Mouse (Mus musculus) forebrain, embryonic 11.5 days (tissue): ENCODE results near the gene Rad1. TPM values are rescaled to one million over a fixed set of nuclear protein-coding genes. Genes with fewer than 3 reads are reported as not detected.
"Not testable (repeated sequence)": the region's sequence is repeated elsewhere in the genome, so short reads cannot be mapped to it uniquely, and the experiment has no call there.

ENCODE experiments used
- ATAC-seq: fragments of 200-750 bp; cut with Nextera tagmentation; replicated peaks from 2 replicates; pipeline ENCODE4 v1.8.0; 2017; ENCODE audit warnings: moderate TSS enrichment; ENCODE audit not compliant: low FRiP score
- DNase-seq: peaks from one replicate; pipeline ENCODE4 v3.0.0-alpha.2; 2017; ENCODE audit warnings: low spot score
- H3K27ac ChIP-seq: fragments of 300-500 bp; sonication (generic); 2 replicates; pipeline ENCODE4 v1.5.1; 2014; ENCODE audit warnings: low read depth, low read length
- H3K27me3 ChIP-seq: fragments of 300-500 bp; sonication (generic); 2 replicates; pipeline ENCODE4 v1.6.1; 2014; ENCODE audit warnings: mild to moderate bottlenecking, low read length, mixed read lengths; ENCODE audit not compliant: control insufficient read depth, insufficient read depth
- H3K36me3 ChIP-seq: fragments of 300-500 bp; sonication (generic); 2 replicates; pipeline ENCODE4 v1.6.1; 2014; ENCODE audit warnings: mild to moderate bottlenecking, low read length, moderate library complexity, mixed read lengths; ENCODE audit not compliant: control insufficient read depth, insufficient read depth
- H3K4me1 ChIP-seq: fragments of 300-500 bp; sonication (generic); replicated peaks from 2 replicates; pipeline ENCODE4 v1.6.1; 2014; ENCODE audit warnings: low read length, mixed read lengths; ENCODE audit not compliant: control insufficient read depth, insufficient read depth
- H3K4me2 ChIP-seq: fragments of 300-500 bp; sonication (generic); 2 replicates; pipeline ENCODE4 v1.6.1; 2014; ENCODE audit warnings: low read depth, mild to moderate bottlenecking, low read length, moderate library complexity, mixed read lengths; ENCODE audit not compliant: severe bottlenecking
- H3K4me3 ChIP-seq: fragments of 300-500 bp; sonication (generic); 2 replicates; pipeline ENCODE4 v1.5.1; 2014; ENCODE audit warnings: low read depth, low read length
- H3K9ac ChIP-seq: fragments of 300-500 bp; sonication (generic); 2 replicates; pipeline ENCODE4 v1.6.1; 2014; ENCODE audit warnings: low read length
- H3K9me3 ChIP-seq: fragments of 300-500 bp; sonication (generic); 2 replicates; pipeline ENCODE4 v1.6.1; 2016; ENCODE audit warnings: low read length, mixed read lengths; ENCODE audit not compliant: control insufficient read depth
- WGBS: fragments of 180-500 bp; shearing (Covaris S2); extraction: QIAGEN DNeasy Blood & Tissue Kit; methylation state at CpG from one replicate; pipeline ENCODE4 v1.1.7; 2014; 5-methylcytosine and 5-hydroxymethylcytosine counted together
- polyA plus RNA-seq: library from polyadenylated mRNA; unstranded; fragments of >200 nt; fragmentation: Nextera tagmentation; extraction: Ambion mirVana; gene quantifications from 2 replicates; pipeline ENCODE4 v1.2.1, GENCODE M21; 2014

Rad1 gene
- polyA plus RNA-seq, 1 experiment from 2014 or later, result 37.4 TPM

GRCm38 (mm10) chr15:10495944-10496343 is 10.1 kb downstream of the Rad1 start:
- Histone ChIP-seq H3K27ac (no peak overlapping the region), H3K4me3 (no peak overlapping the region), H3K4me1 (no peaks in the 10 kb centered on the region), H3K36me3 (peaks cover 6% of the 10 kb centered on the region), H3K27me3 (no peaks in the 10 kb centered on the region), H3K9me3 (no peaks in the 10 kb centered on the region), H3K9ac (no peak overlapping the region), H3K4me2 (no peak overlapping the region)
- DNase-seq (no peak), ATAC-seq (no peak)
- 93% methylated on average over 11 of the region's 11 CpGs for WGBS

GRCm38 (mm10) chr15:10496696-10497095 is 10.9 kb downstream of the Rad1 start:
- ATAC-seq, H3K36me3 ChIP-seq, H3K4me2 ChIP-seq, H3K27ac ChIP-seq, H3K4me1 ChIP-seq, H3K9me3 ChIP-seq, DNase-seq, H3K27me3 ChIP-seq, H3K4me3 ChIP-seq, H3K9ac ChIP-seq: not testable (repeated sequence)
- 95% methylated on average over 1 of the region's 1 CpGs for WGBS

GRCm38 (mm10) chr15:10499593-10499992 is 13.8 kb downstream of the Rad1 start:
- ATAC-seq (no peak), DNase-seq (no peak)
- Histone ChIP-seq H3K9ac (no peak overlapping the region), H3K4me2 (no peak overlapping the region), H3K4me1 (no peaks in the 10 kb centered on the region), H3K36me3 (peaks cover 3% of the 10 kb centered on the region), H3K4me3 (no peak overlapping the region), H3K27ac (no peak overlapping the region), H3K9me3 (no peaks in the 10 kb centered on the region), H3K27me3 (no peaks in the 10 kb centered on the region)
- WGBS, result 79% methylated on average over 5 of the region's 5 CpGs

GRCm38 (mm10) chr15:10500035-10500434 is 14.2 kb downstream of the Rad1 start:
- WGBS, result 84% methylated on average over 5 of the region's 5 CpGs

GRCm38 (mm10) chr15:10500838-10501719 is 15.3 kb downstream of the Rad1 start:
- Histone ChIP-seq H3K4me3 (no peak overlapping the region), H3K27me3 (no peaks in the 10 kb centered on the region), H3K4me1 (no peaks in the 10 kb centered on the region), H3K36me3 (peaks cover 3% of the 10 kb centered on the region), H3K27ac (no peak overlapping the region), H3K9me3 (no peaks in the 10 kb centered on the region), H3K4me2 (no peak overlapping the region), H3K9ac (no peak overlapping the region)
- DNase-seq (peak; percentile 77), ATAC-seq (peak; percentile 78)
- 61% methylated on average over 11 of the region's 11 CpGs for WGBS

More at GRCm38 (mm10) chr15:10500035-10500434, 14.2 kb downstream of the Rad1 start:
- no peaks in the 10 kb centered on the region for H3K4me1 ChIP-seq
- H3K4me2 ChIP-seq, result no peak overlapping the region
- ATAC-seq (no peak), DNase-seq (no peak)
- H3K9ac ChIP-seq, result no peak overlapping the region
- peaks cover 3% of the 10 kb centered on the region for H3K36me3 ChIP-seq
- H3K27ac ChIP-seq, result no peak overlapping the region
- no peaks in the 10 kb centered on the region for H3K9me3 ChIP-seq
- no peaks in the 10 kb centered on the region for H3K27me3 ChIP-seq
- no peak overlapping the region for H3K4me3 ChIP-seq

GRCm38 (mm10) chr15:10506099-10506498 is 20.3 kb downstream of the Rad1 start:
- H3K36me3 ChIP-seq, result no peaks in the 10 kb centered on the region
- no peak overlapping the region for H3K4me3 ChIP-seq
- H3K27ac ChIP-seq, result no peak overlapping the region
- H3K9ac ChIP-seq, result no peak overlapping the region
- DNase-seq (no peak), ATAC-seq (no peak)
- H3K4me1 ChIP-seq, result no peaks in the 10 kb centered on the region
- 78% methylated on average over 11 of the region's 11 CpGs for WGBS
- H3K9me3 ChIP-seq, result no peaks in the 10 kb centered on the region
- H3K27me3 ChIP-seq, result no peaks in the 10 kb centered on the region
- H3K4me2 ChIP-seq, result no peak overlapping the region

- DNase-seq (no peak), ATAC-seq (no peak)
- 85% methylated on average over 7 of the region's 7 CpGs for WGBS
- Histone ChIP-seq H3K27me3 (no peaks in the 10 kb centered on the region), H3K36me3 (no peaks in the 10 kb centered on the region), H3K4me2 (no peak overlapping the region), H3K27ac (no peak overlapping the region), H3K9me3 (no peaks in the 10 kb centered on the region), H3K9ac (no peak overlapping the region), H3K4me3 (no peak overlapping the region), H3K4me1 (no peaks in the 10 kb centered on the region)
Measured at GRCm38 (mm10) chr15:10515166-10515565, 29.3 kb downstream of the Rad1 start.

- no peaks in the 10 kb centered on the region for H3K36me3 ChIP-seq
- WGBS, result 81% methylated on average over 1 of the region's 1 CpGs
- H3K27ac ChIP-seq, result no peak overlapping the region
- no peak overlapping the region for H3K9ac ChIP-seq
- no peak overlapping the region for H3K4me2 ChIP-seq
- no peaks in the 10 kb centered on the region for H3K4me1 ChIP-seq
- ATAC-seq (no peak), DNase-seq (no peak)
- H3K4me3 ChIP-seq, result no peak overlapping the region
- no peaks in the 10 kb centered on the region for H3K9me3 ChIP-seq
- no peaks in the 10 kb centered on the region for H3K27me3 ChIP-seq
Measured at GRCm38 (mm10) chr15:10525896-10526295, 40.1 kb downstream of the Rad1 start.

GRCm38 (mm10) chr15:10531352-10531751 is 45.5 kb downstream of the Rad1 start:
- no peak overlapping the region for H3K4me2 ChIP-seq
- no peaks in the 10 kb centered on the region for H3K36me3 ChIP-seq
- no peak overlapping the region for H3K27ac ChIP-seq
- no peaks in the 10 kb centered on the region for H3K4me1 ChIP-seq
- DNase-seq (no peak), ATAC-seq (no peak)
- H3K27me3 ChIP-seq, result no peaks in the 10 kb centered on the region
- no peak overlapping the region for H3K4me3 ChIP-seq
- no peaks in the 10 kb centered on the region for H3K9me3 ChIP-seq
- no peak overlapping the region for H3K9ac ChIP-seq
- WGBS, result 89% methylated on average over 4 of the region's 4 CpGs
